Mouse (Mus musculus) midbrain, embryonic 16.5 days (tissue): ENCODE measurements around the gene B3gnt2. TPM values are rescaled to one million over a fixed set of nuclear protein-coding genes. Genes with fewer than 3 reads are reported as not detected.

Experiments
- ATAC-seq: fragments of 200-750 bp; cut with Nextera tagmentation; 2 replicates; pipeline ENCODE4 v1.8.0; 2017; ENCODE audit warnings: moderate TSS enrichment
- H3K27ac ChIP-seq: fragments of 300-500 bp; sonication (generic); 2 replicates; pipeline ENCODE4 v1.5.1; 2014; ENCODE audit warnings: mild to moderate bottlenecking, low read length, mixed read lengths
- H3K27me3 ChIP-seq: fragments of 300-500 bp; sonication (generic); 2 replicates; pipeline ENCODE4 v1.6.1; 2014; ENCODE audit warnings: low read depth, low read length, mixed read lengths; ENCODE audit not compliant: control insufficient read depth, insufficient read depth
- H3K36me3 ChIP-seq: fragments of 300-500 bp; sonication (generic); 2 replicates; pipeline ENCODE4 v1.6.1; 2014; ENCODE audit warnings: mild to moderate bottlenecking, low read length, moderate library complexity, mixed read lengths; ENCODE audit not compliant: control insufficient read depth, insufficient read depth
- H3K4me1 ChIP-seq: fragments of 300-500 bp; sonication (generic); 2 replicates; pipeline ENCODE4 v1.6.1; 2014; ENCODE audit warnings: mild to moderate bottlenecking, low read length, mixed read lengths; ENCODE audit not compliant: control insufficient read depth, insufficient read depth
- H3K4me2 ChIP-seq: fragments of 300-500 bp; sonication (generic); 2 replicates; pipeline ENCODE4 v1.6.1; 2014; ENCODE audit warnings: mild to moderate bottlenecking, low read length, mixed read lengths
- H3K4me3 ChIP-seq: fragments of 300-500 bp; sonication (generic); 2 replicates; pipeline ENCODE4 v1.5.1; 2014; ENCODE audit warnings: low read depth, mild to moderate bottlenecking, low read length, moderate library complexity, mixed read lengths
- H3K9ac ChIP-seq: fragments of 300-500 bp; sonication (generic); 2 replicates; pipeline ENCODE4 v1.6.1; 2014; ENCODE audit warnings: low read depth, low read length, mixed read lengths
- H3K9me3 ChIP-seq: fragments of 300-500 bp; sonication (generic); replicated peaks from 2 replicates; pipeline ENCODE4 v1.6.1; 2014; ENCODE audit warnings: mild to moderate bottlenecking, low read length, mixed read lengths; ENCODE audit not compliant: control insufficient read depth, poor library complexity, severe bottlenecking
- WGBS: fragments of 180-500 bp; shearing (Covaris S2); extraction: QIAGEN DNeasy Blood & Tissue Kit; methylation state at CpG from one replicate; pipeline ENCODE4 v1.1.7; 2014; 5-methylcytosine and 5-hydroxymethylcytosine counted together
- polyA plus RNA-seq: library from polyadenylated mRNA; unstranded; fragments of >200 nt; fragmentation: Nextera tagmentation; extraction: Ambion mirVana; gene quantifications from 2 replicates; pipeline ENCODE4 v1.2.1, GENCODE M21; 2015

B3gnt2 gene
- polyA plus RNA-seq, 1 experiment from 2014 or later = 3.5 TPM

GRCm38 (mm10) chr11:22846093-22846835 is 14.5 kb downstream of the B3gnt2 start:
- WGBS = 52% methylated on average over 6 of the region's 6 CpGs
- H3K27ac ChIP-seq = no peak overlapping the region

GRCm38 (mm10) chr11:22844754-22845718 is 15.7 kb downstream of the B3gnt2 start:
- Histone ChIP-seq H3K27me3 (no peaks in the 10 kb centered on the region), H3K4me2 (no peak overlapping the region), H3K9ac (no peak overlapping the region), H3K36me3 (no peaks in the 10 kb centered on the region), H3K9me3 (no peaks in the 10 kb centered on the region), H3K4me1 (no peaks in the 10 kb centered on the region), H3K4me3 (no peak overlapping the region), H3K27ac (no peak overlapping the region)
- no peak for ATAC-seq
- WGBS = 88% methylated on average over 4 of the region's 4 CpGs

More at GRCm38 (mm10) chr11:22846093-22846835, 14.5 kb downstream of the B3gnt2 start:
- Histone ChIP-seq H3K36me3 (no peaks in the 10 kb centered on the region), H3K27me3 (no peaks in the 10 kb centered on the region), H3K9ac (no peak overlapping the region), H3K4me2 (no peak overlapping the region), H3K4me1 (no peaks in the 10 kb centered on the region), H3K4me3 (no peak overlapping the region), H3K9me3 (no peaks in the 10 kb centered on the region)
- no peak for ATAC-seq

- no peak overlapping the region for H3K4me2 ChIP-seq
- H3K9ac ChIP-seq = no peak overlapping the region
- H3K4me3 ChIP-seq = no peak overlapping the region
- no peak for ATAC-seq
- no peaks in the 10 kb centered on the region for H3K27me3 ChIP-seq
- no peak overlapping the region for H3K27ac ChIP-seq
- 59% methylated on average over 3 of the region's 3 CpGs for WGBS
- H3K4me1 ChIP-seq = no peaks in the 10 kb centered on the region
- no peaks in the 10 kb centered on the region for H3K36me3 ChIP-seq
- H3K9me3 ChIP-seq = no peaks in the 10 kb centered on the region
Measured at GRCm38 (mm10) chr11:22839456-22839855, 21.3 kb downstream of the B3gnt2 start.

GRCm38 (mm10) chr11:22838361-22838760 is 22.4 kb downstream of the B3gnt2 start:
- no peak overlapping the region for H3K9ac ChIP-seq
- H3K4me1 ChIP-seq = no peaks in the 10 kb centered on the region
- 80% methylated on average over 1 of the region's 1 CpGs for WGBS
- ATAC-seq = no peak
- H3K27me3 ChIP-seq = no peaks in the 10 kb centered on the region
- H3K27ac ChIP-seq = no peak overlapping the region
- H3K9me3 ChIP-seq = no peaks in the 10 kb centered on the region
- H3K4me2 ChIP-seq = no peak overlapping the region
- H3K36me3 ChIP-seq = no peaks in the 10 kb centered on the region
- no peak overlapping the region for H3K4me3 ChIP-seq

GRCm38 (mm10) chr11:22836269-22836668 is 24.5 kb downstream of the B3gnt2 start:
- Histone ChIP-seq H3K27ac (no peak overlapping the region), H3K27me3 (no peaks in the 10 kb centered on the region), H3K9me3 (no peaks in the 10 kb centered on the region), H3K36me3 (no peaks in the 10 kb centered on the region), H3K4me1 (no peaks in the 10 kb centered on the region), H3K9ac (no peak overlapping the region), H3K4me2 (no peak overlapping the region), H3K4me3 (no peak overlapping the region)
- no peak for ATAC-seq
- WGBS = 93% methylated on average over 10 of the region's 10 CpGs

- H3K9ac ChIP-seq = no peak overlapping the region
- no peak overlapping the region for H3K27ac ChIP-seq
- H3K27me3 ChIP-seq = no peaks in the 10 kb centered on the region
- H3K4me2 ChIP-seq = no peak overlapping the region
- no peaks in the 10 kb centered on the region for H3K4me1 ChIP-seq
- no peaks in the 10 kb centered on the region for H3K9me3 ChIP-seq
- H3K36me3 ChIP-seq = no peaks in the 10 kb centered on the region
- WGBS = 86% methylated on average over 4 of the region's 4 CpGs
- no peak for ATAC-seq
- no peak overlapping the region for H3K4me3 ChIP-seq
Measured at GRCm38 (mm10) chr11:22832600-22832999, 28.2 kb downstream of the B3gnt2 start.

GRCm38 (mm10) chr11:22831916-22832315 is 28.8 kb downstream of the B3gnt2 start:
- Histone ChIP-seq H3K9ac (no peak overlapping the region), H3K4me1 (no peaks in the 10 kb centered on the region), H3K27me3 (no peaks in the 10 kb centered on the region), H3K4me2 (no peak overlapping the region), H3K36me3 (no peaks in the 10 kb centered on the region), H3K9me3 (no peaks in the 10 kb centered on the region), H3K4me3 (no peak overlapping the region), H3K27ac (no peak overlapping the region)
- WGBS = 90% methylated on average over 11 of the region's 11 CpGs
- no peak for ATAC-seq

GRCm38 (mm10) chr11:22830684-22831083 is 30.1 kb downstream of the B3gnt2 start:
- no peak for ATAC-seq
- no peak overlapping the region for H3K9ac ChIP-seq
- H3K27ac ChIP-seq = no peak overlapping the region
- H3K9me3 ChIP-seq = no peaks in the 10 kb centered on the region
- WGBS = 62% methylated on average over 6 of the region's 6 CpGs
- no peak overlapping the region for H3K4me2 ChIP-seq
- H3K36me3 ChIP-seq = no peaks in the 10 kb centered on the region
- H3K4me3 ChIP-seq = no peak overlapping the region
- H3K27me3 ChIP-seq = no peaks in the 10 kb centered on the region
- no peaks in the 10 kb centered on the region for H3K4me1 ChIP-seq

GRCm38 (mm10) chr11:22830179-22830611 is 30.6 kb downstream of the B3gnt2 start:
- 39% methylated on average over 5 of the region's 5 CpGs for WGBS
- no peaks in the 10 kb centered on the region for H3K4me1 ChIP-seq
- H3K27me3 ChIP-seq = no peaks in the 10 kb centered on the region
- no peak overlapping the region for H3K27ac ChIP-seq
- no peaks in the 10 kb centered on the region for H3K36me3 ChIP-seq
- H3K9me3 ChIP-seq = no peaks in the 10 kb centered on the region
- H3K9ac ChIP-seq = no peak overlapping the region
- H3K4me3 ChIP-seq = no peak overlapping the region
- no peak overlapping the region for H3K4me2 ChIP-seq
- no peak for ATAC-seq
